Mouse (Mus musculus) adrenal gland, adult 2 months (tissue): ENCODE data around the gene Slc35d3. TPM values are rescaled to one million over a fixed set of nuclear protein-coding genes. Genes with fewer than 3 reads are reported as not detected.

Experiments used
- DNase-seq: peaks from one replicate; pipeline ENCODE4 v3.0.0; 2021
- polyA plus RNA-seq: library from polyadenylated mRNA; depleted of rRNA; stranded (reverse); fragments of >200 nt; gene quantifications from 2 replicates; pipeline ENCODE4 v1.2.3, GENCODE M21; 2012; rRNA removed
- total RNA-seq, 2 experiments: library from RNA; stranded (reverse); gene quantifications; 2 replicates each; pipeline ENCODE4 v1.2.3; 2021

Gene Slc35d3
- total and polyA plus RNA-seq, 3 experiments, result 7.9 to 39.9 (median 14.5) TPM

GRCm38 (mm10) chr10:19835887-19836710 is 15.2 kb downstream of the Slc35d3 start:
- DNase-seq, result no peak

DNA sequence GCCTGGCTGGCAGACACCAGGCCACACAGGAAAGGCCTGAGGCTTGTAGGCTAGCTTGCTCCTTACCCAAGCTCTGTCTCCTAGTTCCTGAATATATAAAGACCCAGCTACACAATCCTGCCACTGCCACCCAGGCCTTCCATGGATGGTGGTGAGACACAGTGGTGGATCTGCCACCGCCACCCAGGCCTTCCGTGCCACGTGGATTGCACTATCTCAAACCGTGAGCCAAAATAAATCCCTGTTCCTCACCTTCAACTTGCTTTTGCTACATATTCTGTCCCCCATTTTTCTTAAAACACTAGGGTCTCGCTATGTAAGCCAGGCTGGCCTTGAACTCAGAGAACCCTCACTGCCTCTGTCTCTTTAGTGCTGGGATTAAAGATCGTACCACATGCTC is 17.0 kb downstream of the Slc35d3 start:
- DNase-seq, result no peak

- peak; percentile 10 for DNase-seq
These were observed 20.0 kb downstream of the Slc35d3 start for GRCm38 (mm10) chr10:19831072-19831849.

DNA sequence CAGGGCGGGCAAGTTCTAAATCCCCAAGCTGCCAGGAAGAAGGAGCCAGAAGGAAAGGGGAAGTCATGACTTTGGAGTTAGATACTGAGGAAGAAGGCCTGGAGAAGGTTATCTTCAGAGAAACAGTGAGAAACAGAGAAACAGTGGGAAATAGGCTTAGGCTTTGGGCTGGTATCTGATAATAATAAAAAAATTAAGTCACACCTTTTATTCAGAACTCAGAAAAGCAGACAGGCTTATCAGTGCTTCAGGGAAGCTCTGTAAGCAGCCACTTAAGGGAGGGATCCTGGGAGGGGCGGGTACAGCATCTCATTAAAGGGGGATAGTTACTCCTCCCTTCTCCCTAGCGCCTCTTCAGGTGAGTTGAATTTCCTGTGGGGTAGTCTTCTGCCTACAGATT is 30.3 kb downstream of the Slc35d3 start:
- no peak for DNase-seq

DNA sequence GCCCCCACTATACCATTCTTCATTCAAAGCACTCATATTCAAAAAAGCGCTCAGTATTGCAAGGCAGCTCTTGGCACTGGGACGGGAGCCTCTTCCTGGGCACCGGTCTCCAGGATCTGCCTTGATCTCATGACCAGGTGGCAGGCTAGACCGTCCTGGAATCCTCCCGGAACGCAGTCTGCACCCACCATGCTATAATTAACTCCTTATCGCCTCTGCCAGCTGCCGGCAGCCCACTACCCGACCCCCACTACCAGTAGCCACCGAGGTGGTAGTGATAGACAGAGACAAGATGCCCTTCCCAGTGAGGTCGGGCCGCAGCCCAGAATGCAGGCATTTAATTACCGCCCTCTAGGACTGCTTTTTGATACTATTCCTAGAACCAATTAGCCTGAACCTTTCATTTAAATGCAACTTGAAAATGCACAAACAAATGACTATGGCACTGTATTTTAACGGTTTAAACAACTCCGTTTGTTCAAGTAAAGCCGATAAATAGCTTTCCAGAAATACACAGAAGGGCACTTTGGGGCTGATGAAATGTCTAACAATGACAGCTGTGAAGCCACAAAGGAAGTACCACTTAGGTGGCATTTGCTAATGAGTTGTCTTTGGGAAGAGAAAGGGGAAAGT is 32.4 kb downstream of the Slc35d3 start:
- no peak for DNase-seq

DNA sequence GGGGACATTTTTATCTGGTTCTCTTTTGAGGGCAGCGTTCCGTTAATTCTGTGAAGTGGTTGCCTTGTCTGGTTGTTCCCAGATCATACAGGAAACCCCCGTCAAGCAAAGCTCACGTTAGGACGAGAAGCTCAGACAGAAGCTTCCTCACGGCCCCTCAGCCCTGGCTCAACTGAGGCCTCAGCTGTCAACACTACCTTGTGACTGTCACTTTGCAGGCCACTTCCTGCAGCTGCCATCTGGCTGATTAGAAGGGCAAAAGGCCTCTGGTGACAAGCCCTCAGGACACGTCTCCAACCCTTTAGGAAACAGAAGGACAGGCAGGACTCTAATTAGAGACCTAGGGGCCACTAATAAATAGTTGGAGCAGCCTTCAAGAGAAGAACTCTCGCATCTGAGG is 35.9 kb downstream of the Slc35d3 start:
- DNase-seq, result no peak

DNA sequence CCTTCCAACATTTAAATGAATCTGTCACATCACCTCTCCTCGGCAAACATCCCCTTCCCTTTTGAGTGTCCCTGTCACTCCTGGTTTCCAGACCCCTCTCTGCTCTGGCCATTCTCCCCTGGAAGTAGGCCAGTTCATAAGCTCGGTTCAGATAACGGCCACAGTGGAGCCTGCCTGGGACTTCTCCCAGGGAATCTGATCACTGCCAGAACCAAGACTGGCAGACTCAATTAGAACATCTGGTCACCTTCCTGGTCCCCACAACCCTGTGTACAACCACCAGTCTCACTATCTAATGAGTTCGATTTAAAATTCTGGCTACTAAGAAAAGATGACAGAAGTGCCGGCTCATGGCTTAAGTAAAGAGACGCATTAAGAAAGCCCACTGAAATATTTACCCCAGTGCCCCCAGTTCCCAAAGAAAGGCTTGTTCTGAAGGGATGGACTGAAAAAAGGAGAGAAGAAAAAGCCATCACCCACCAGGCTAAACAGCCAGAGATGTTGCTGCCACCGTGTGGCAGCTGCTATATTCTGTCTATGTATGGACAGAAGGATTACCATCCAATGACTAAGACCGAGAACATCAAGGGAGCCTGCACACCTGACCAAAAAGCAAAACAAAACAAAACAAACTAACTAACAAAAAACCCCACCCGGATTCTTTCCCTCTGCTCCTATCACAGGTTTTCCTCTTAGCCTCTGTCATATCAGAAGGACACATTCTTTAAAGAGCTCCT is 39.7 kb downstream of the Slc35d3 start:
- no peak for DNase-seq

DNA sequence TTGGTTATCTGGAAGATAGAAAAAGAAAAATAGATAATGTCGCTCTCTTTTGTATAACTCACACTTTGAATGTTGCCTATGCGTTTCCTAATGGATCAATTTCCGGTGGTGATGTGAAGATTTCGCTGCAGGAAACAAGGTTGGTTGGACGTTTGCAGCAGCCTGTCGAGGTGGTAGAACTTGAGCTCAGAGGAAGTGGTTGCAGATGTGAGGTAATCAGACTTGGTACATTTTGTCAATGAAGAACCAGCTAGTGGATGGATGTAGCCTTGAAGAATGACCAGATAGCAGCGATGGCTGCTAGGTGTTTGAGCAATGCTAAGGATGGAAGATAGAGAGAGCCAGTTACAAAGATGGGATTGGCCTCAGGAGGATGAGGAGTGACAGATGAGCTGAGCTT is 46.5 kb downstream of the Slc35d3 start:
- DNase-seq, result no peak

GRCm38 (mm10) chr10:19802958-19803357 is 48.3 kb downstream of the Slc35d3 start:
- DNase-seq, result no peak

Other genes starting within 250 kb of the Slc35d3 start
- gene Il22ra2, start 229.5 kb downstream of the Slc35d3 start, total RNA-seq, result not detected
- not detected in 2 replicates for gene Il22ra2, start 229.5 kb downstream of the Slc35d3 start, polyA plus RNA-seq
- 1 to 10 TPM; 2.6 to 4.0 TPM for gene Il20ra, start 138.9 kb downstream of the Slc35d3 start, total RNA-seq
- 0.87 and 1.2 TPM in 2 replicates for gene Il20ra, start 138.9 kb downstream of the Slc35d3 start, polyA plus RNA-seq
- 10 to 100 TPM; 44.8 to 47.5 TPM for gene Pex7, start 56.2 kb upstream of the Slc35d3 start, total RNA-seq
- 114 and 169 TPM in 2 replicates for gene Pex7, start 56.2 kb upstream of the Slc35d3 start, polyA plus RNA-seq
- 10 to 100 TPM; 19.9 to 36.9 TPM for gene Map3k5, start 83.0 kb upstream of the Slc35d3 start, total RNA-seq
- gene Map3k5, start 83.0 kb upstream of the Slc35d3 start, polyA plus RNA-seq, result 2.8 and 3.3 TPM in 2 replicates